Mouse (Mus musculus) kidney, adult 2 months (tissue): ENCODE results near the gene Pkd1l1. TPM values are rescaled to one million over a fixed set of nuclear protein-coding genes. Genes with fewer than 3 reads are reported as not detected.

Source experiments
- DNase-seq: peaks from one replicate; pipeline ENCODE4 v3.0.0; 2021
- H3K27ac ChIP-seq: fragments of 200-500 bp; 2 replicates; pipeline ENCODE4 v1.5.1; 2012; ENCODE audit warnings: low read depth, low read length, control low read depth, inconsistent platforms; ENCODE audit not compliant: insufficient read depth
- H3K27me3 ChIP-seq: fragments of 200-500 bp; replicated peaks from 2 replicates; pipeline ENCODE4 v1.6.1; 2012; ENCODE audit warnings: mild to moderate bottlenecking, moderate library complexity, low read length, inconsistent platforms; ENCODE audit not compliant: control insufficient read depth, insufficient read depth
- H3K36me3 ChIP-seq: fragments of 200-500 bp; 2 replicates; pipeline ENCODE4 v1.6.1; 2012; ENCODE audit warnings: mild to moderate bottlenecking, moderate library complexity, low read length, inconsistent platforms; ENCODE audit not compliant: control insufficient read depth, insufficient read depth
- H3K4me1 ChIP-seq: fragments of 200-500 bp; 2 replicates; pipeline ENCODE4 v1.6.1; 2011; ENCODE audit warnings: low read length; ENCODE audit not compliant: control insufficient read depth, insufficient read depth
- H3K4me3 ChIP-seq: fragments of 200-500 bp; 2 replicates; pipeline ENCODE4 v1.5.1; 2011; ENCODE audit warnings: mild to moderate bottlenecking, low read depth, low read length, control low read depth; ENCODE audit not compliant: insufficient read depth
- CTCF ChIP-seq: fragments of 200-500 bp; conservative IDR thresholded peaks from 2 replicates; pipeline ENCODE4 v1.5.1; 2011; ENCODE audit warnings: low read depth, mild to moderate bottlenecking, control low read depth, low read length, moderate library complexity, mixed read lengths; ENCODE audit not compliant: insufficient read depth, insufficient read length
- POLR2A ChIP-seq: fragments of 200-500 bp; IDR thresholded peaks from one replicate; pipeline ENCODE4 v1.6.1; 2011; ENCODE audit warnings: low read depth, low read length, control low read depth
- WGBS: fragments of 180-500 bp; shearing (Covaris S2); methylation state at CpG from one replicate; pipeline ENCODE4 v1.1.7; 2018; 5-methylcytosine and 5-hydroxymethylcytosine counted together
- polyA plus RNA-seq: library from polyadenylated mRNA; depleted of rRNA; stranded (reverse); fragments of >200 nt; gene quantifications from 2 replicates; pipeline ENCODE4 v1.2.3, GENCODE M21; 2012

Gene Pkd1l1
- polyA plus RNA-seq, 1 experiment, result 0.39 TPM

- 97% methylated on average over 6 of the region's 6 CpGs for WGBS
- Histone ChIP-seq H3K4me3 (no peak overlapping the region), H3K27me3 (no peaks in the 10 kb centered on the region), H3K4me1 (no peaks in the 10 kb centered on the region), H3K27ac (no peak overlapping the region), H3K36me3 (no peaks in the 10 kb centered on the region)
- TF ChIP-seq CTCF (no peak), POLR2A (no peak)
- DNase-seq, result no peak
These were observed 136.9 kb downstream of the Pkd1l1 start for GRCm38 (mm10) chr11:8836176-8836575.

GRCm38 (mm10) chr11:8834121-8834520 lies 138.9 kb downstream of the Pkd1l1 start:
- H3K4me3 ChIP-seq, result no peak overlapping the region
- H3K27me3 ChIP-seq, result no peaks in the 10 kb centered on the region
- WGBS, result 69% methylated on average over 4 of the region's 4 CpGs
- TF ChIP-seq CTCF, result no peak
- no peak for TF ChIP-seq POLR2A
- DNase-seq, result no peak
- no peaks in the 10 kb centered on the region for H3K36me3 ChIP-seq
- H3K27ac ChIP-seq, result no peak overlapping the region
- no peaks in the 10 kb centered on the region for H3K4me1 ChIP-seq

- WGBS, result 83% methylated on average over 4 of the region's 4 CpGs
- Histone ChIP-seq H3K27ac (no peak overlapping the region), H3K4me3 (no peak overlapping the region), H3K27me3 (no peaks in the 10 kb centered on the region), H3K36me3 (no peaks in the 10 kb centered on the region), H3K4me1 (no peaks in the 10 kb centered on the region)
- no peak for TF ChIP-seq POLR2A
- TF ChIP-seq CTCF, result no peak
- DNase-seq, result no peak
These were observed 142.5 kb downstream of the Pkd1l1 start for GRCm38 (mm10) chr11:8830551-8830950.

GRCm38 (mm10) chr11:8829561-8829960 lies 143.5 kb downstream of the Pkd1l1 start:
- Histone ChIP-seq H3K4me3 (no peak overlapping the region), H3K36me3 (no peaks in the 10 kb centered on the region), H3K4me1 (no peaks in the 10 kb centered on the region), H3K27me3 (no peaks in the 10 kb centered on the region), H3K27ac (no peak overlapping the region)
- no peak for DNase-seq
- WGBS, result 98% methylated on average over 3 of the region's 3 CpGs
- no peak for TF ChIP-seq POLR2A
- no peak for TF ChIP-seq CTCF

- Histone ChIP-seq H3K36me3 (no peaks in the 10 kb centered on the region), H3K27me3 (no peaks in the 10 kb centered on the region), H3K27ac (no peak overlapping the region), H3K4me3 (no peak overlapping the region), H3K4me1 (no peaks in the 10 kb centered on the region)
- DNase-seq, result no peak
- TF ChIP-seq POLR2A, result no peak
- WGBS, result 85% methylated on average over 9 of the region's 9 CpGs
These were observed 144.1 kb downstream of the Pkd1l1 start for GRCm38 (mm10) chr11:8828836-8829526.

- H3K4me3 ChIP-seq, result no peak overlapping the region
- H3K4me1 ChIP-seq, result no peaks in the 10 kb centered on the region
- H3K36me3 ChIP-seq, result no peaks in the 10 kb centered on the region
- no peak overlapping the region for H3K27ac ChIP-seq
- TF ChIP-seq CTCF (no peak), POLR2A (no peak)
- no peaks in the 10 kb centered on the region for H3K27me3 ChIP-seq
- DNase-seq, result no peak
- 81% methylated on average over 5 of the region's 5 CpGs for WGBS
These were observed 146.5 kb downstream of the Pkd1l1 start for GRCm38 (mm10) chr11:8826609-8827008.

GRCm38 (mm10) chr11:8826046-8826445 lies 147.0 kb downstream of the Pkd1l1 start:
- no peak overlapping the region for H3K4me3 ChIP-seq
- TF ChIP-seq CTCF, result no peak
- TF ChIP-seq POLR2A, result no peak
- no peak overlapping the region for H3K27ac ChIP-seq
- H3K4me1 ChIP-seq, result no peaks in the 10 kb centered on the region
- no peak for DNase-seq
- H3K27me3 ChIP-seq, result no peaks in the 10 kb centered on the region
- 54% methylated on average over 3 of the region's 3 CpGs for WGBS
- no peaks in the 10 kb centered on the region for H3K36me3 ChIP-seq

GRCm38 (mm10) chr11:8825413-8825812 lies 147.7 kb downstream of the Pkd1l1 start:
- Histone ChIP-seq H3K4me3 (no peak overlapping the region), H3K27ac (no peak overlapping the region), H3K4me1 (no peaks in the 10 kb centered on the region), H3K36me3 (no peaks in the 10 kb centered on the region), H3K27me3 (no peaks in the 10 kb centered on the region)
- no peak for DNase-seq
- WGBS, result 94% methylated on average over 3 of the region's 3 CpGs
- no peak for TF ChIP-seq POLR2A
- no peak for TF ChIP-seq CTCF
